Comparison of ENCODE assay signal across 9 mouse cellular contexts in the genomic region with DNA sequence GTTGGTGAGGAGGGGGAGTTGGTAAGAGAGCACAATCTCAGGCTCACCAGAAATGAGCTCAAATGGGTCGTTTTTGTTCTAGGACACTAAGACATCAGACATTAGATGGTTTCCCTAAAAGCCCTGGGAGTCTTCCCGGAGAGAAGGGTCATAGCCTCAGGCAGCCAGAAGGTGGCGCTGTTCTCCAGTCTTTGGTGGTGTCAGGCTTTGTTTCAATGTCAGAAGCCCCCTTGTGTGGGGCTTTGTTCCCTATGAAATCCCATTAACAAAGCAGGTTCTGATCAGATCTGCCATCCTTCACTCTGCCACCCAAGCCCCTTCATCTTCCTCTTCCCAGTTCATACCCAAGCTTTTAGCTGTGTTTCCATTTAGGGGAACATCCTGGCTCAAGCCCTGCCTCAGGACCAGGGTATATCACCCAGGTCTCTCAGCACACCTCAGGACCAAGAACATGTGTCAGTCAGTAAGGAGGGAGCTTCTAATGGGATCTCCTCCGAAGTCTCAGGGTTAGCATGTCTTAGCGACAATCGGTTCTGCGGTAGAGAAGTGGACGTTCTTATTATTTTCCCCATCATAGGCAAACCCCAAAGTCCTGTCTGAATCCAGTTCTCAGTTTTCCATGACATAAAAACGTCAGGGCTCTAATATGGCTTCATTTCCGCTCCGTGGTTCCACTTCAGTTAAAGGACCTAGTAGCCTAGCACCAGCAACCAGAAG. TPM values are rescaled to one million over a fixed set of nuclear protein-coding genes. Genes with fewer than 3 reads are reported as not detected.
DNase-seq lines count a peak whose midpoint lies in the region; ATAC-seq and TF ChIP-seq lines count a peak whose summit lies in the region.
"Had no signal": no experiment of that assay in that cellular context is flagged by ENCODE, and none has a peak within 500 bp of the region (broad histone marks: within the 10 kb centered on the region; RNA-seq: fewer than 3 reads in every experiment).

No protein-coding gene starts in this region.

- ATAC-seq in Patski: no peak
- ATAC-seq in forebrain, embryonic 14.5 days: peak; percentile 62
- ATAC-seq in hindbrain, embryonic 13.5 days (ENCODE audit: low FRiP score): peak; percentile 49
- ATAC-seq in midbrain, embryonic 11.5 days (ENCODE audit: low FRiP score): peak; percentile 43
- ATAC-seq in erythroid progenitor cell, adult 5-6 weeks (replicated peaks; ENCODE audit: low FRiP score, poor library complexity, severe bottlenecking): no peak

- peak overlapping the region; percentile 92 for H3K27ac ChIP-seq in forebrain, embryonic 14.5 days (ENCODE audit: low read depth, low read length)
- peak overlapping the region; percentile 91 for H3K27ac ChIP-seq in hindbrain, embryonic 13.5 days
- peak overlapping the region; percentile 92 for H3K27ac ChIP-seq in midbrain, embryonic 11.5 days (ENCODE audit: low read depth, low read length)
- no peak overlapping the region for H3K27ac ChIP-seq in small intestine, adult 2 months (ENCODE audit: insufficient read depth, low read depth, low read length)

- H3K4me1 ChIP-seq in forebrain, embryonic 14.5 days (ENCODE audit: control insufficient read depth, insufficient read depth, low read length): peaks cover 36% of the 10 kb centered on the region
- peaks cover 49% of the 10 kb centered on the region for H3K4me1 ChIP-seq in hindbrain, embryonic 13.5 days (replicated peaks)
- H3K4me1 ChIP-seq in midbrain, embryonic 11.5 days (ENCODE audit: control insufficient read depth, insufficient read depth, low read length): peaks cover 33% of the 10 kb centered on the region
- no peaks in the 10 kb centered on the region for H3K4me1 ChIP-seq in small intestine, adult 2 months (ENCODE audit: control insufficient read depth, insufficient read depth, insufficient read length, low read length)

- no peak for DNase-seq in Patski (ENCODE audit: low read depth, low spot score)
- DNase-seq in c-Kit-positive CD71-positive TER-119-positive erythroid progenitor cells, embryonic 14.5 days (ENCODE audit: low spot score): peak; percentile 50
- peak; percentile 97 for DNase-seq in forebrain, embryonic 14.5 days (ENCODE audit: low spot score)
- DNase-seq in left cerebral cortex, adult 8-10 months (ENCODE audit: low spot score in 2 of 2): peak; percentile 44 to 66
- DNase-seq in midbrain, embryonic 11.5 days (ENCODE audit: low spot score, missing footprints): peak; percentile 98

- no peaks in the 10 kb centered on the region for H3K9me3 ChIP-seq in forebrain, embryonic 14.5 days (replicated peaks; ENCODE audit: control insufficient read depth, low read length)
- no peaks in the 10 kb centered on the region for H3K9me3 ChIP-seq in hindbrain, embryonic 13.5 days
- no peaks in the 10 kb centered on the region for H3K9me3 ChIP-seq in midbrain, embryonic 11.5 days (ENCODE audit: control insufficient read depth, low read length)
- H3K9me3 ChIP-seq: megakaryocyte, embryonic 14.5 days had no signal

- H3K4me2 ChIP-seq in forebrain, embryonic 14.5 days (ENCODE audit: low read length): no peak overlapping the region
- H3K4me2 ChIP-seq in hindbrain, embryonic 13.5 days: no peak overlapping the region
- H3K4me2 ChIP-seq in midbrain, embryonic 11.5 days: no peak overlapping the region

- TF ChIP-seq POLR2A in small intestine, adult 2 months (IDR thresholded peaks at IDR 0.05; ENCODE audit: low read depth, low read length): no peak

- TF ChIP-seq CTCF in Patski (IDR thresholded peaks at IDR 0.05): peak; percentile 95
- peak; percentile 98; the same call in 1 of the 2 replicates for TF ChIP-seq CTCF in small intestine, adult 2 months (IDR thresholded peaks at IDR 0.05; ENCODE audit: extremely low read depth, insufficient read length, insufficient replicate concordance, low read depth, low read length)

- POLR2A ChIA-PET in Patski (lab: Charles Lee): interaction anchor here (1.3 kb wide), 1 partner anchor 116 kb away, joined by 3 read pairs; no protein-coding TSS in a partner anchor

- no peaks in the 10 kb centered on the region for H3K27me3 ChIP-seq in Patski
- no peaks in the 10 kb centered on the region for H3K27me3 ChIP-seq in forebrain, embryonic 14.5 days (replicated peaks; ENCODE audit: control insufficient read depth, insufficient read depth, low read length)
- no peaks in the 10 kb centered on the region for H3K27me3 ChIP-seq in hindbrain, embryonic 13.5 days
- H3K27me3 ChIP-seq in midbrain, embryonic 11.5 days (ENCODE audit: control insufficient read depth, insufficient read depth, low read length): no peaks in the 10 kb centered on the region
- H3K27me3 ChIP-seq in small intestine, adult 2 months (ENCODE audit: control insufficient read depth, insufficient read depth, low read length): no peaks in the 10 kb centered on the region

- 31% methylated on average over 11 of the region's 11 CpGs for WGBS in forebrain, embryonic 14.5 days
- WGBS in hindbrain, embryonic 13.5 days: 36% methylated on average over 11 of the region's 11 CpGs
- WGBS in midbrain, embryonic 11.5 days: 35% methylated on average over 11 of the region's 11 CpGs
- 52% methylated on average over 11 of the region's 11 CpGs for WGBS in small intestine, adult 2 months

- in situ Hi-C loops in Patski (cut with MboI; ENCODE audit: low pct_unique_long_range_greater_than_20kb): loop anchor here (5.0 kb wide), 2 partner anchors 121 to 231 kb away; a partner anchor contains a TSS

- peak overlapping the region; percentile 68 for H3K9ac ChIP-seq in forebrain, embryonic 14.5 days (ENCODE audit: low read length)
- peak overlapping the region; percentile 65 for H3K9ac ChIP-seq in hindbrain, embryonic 13.5 days
- H3K9ac ChIP-seq in midbrain, embryonic 11.5 days (ENCODE audit: low read length): peak overlapping the region; percentile 64

- CTCF ChIA-PET in Patski (lab: Charles Lee): interaction anchor here (0.6 to 3.0 kb wide), 20 partner anchors 9 to 240 kb away, joined by 3 to 24 read pairs (median 4); a partner anchor contains a TSS

- no peaks in the 10 kb centered on the region for H3K36me3 ChIP-seq in forebrain, embryonic 14.5 days (ENCODE audit: control insufficient read depth, insufficient read depth, low read length)
- H3K36me3 ChIP-seq in hindbrain, embryonic 13.5 days: no peaks in the 10 kb centered on the region
- no peaks in the 10 kb centered on the region for H3K36me3 ChIP-seq in midbrain, embryonic 11.5 days (ENCODE audit: control insufficient read depth, insufficient read depth, low read length)
- no peaks in the 10 kb centered on the region for H3K36me3 ChIP-seq in small intestine, adult 2 months (ENCODE audit: control insufficient read depth, insufficient read depth, low read length)

- no peak overlapping the region for H3K4me3 ChIP-seq in forebrain, embryonic 14.5 days (ENCODE audit: low read depth, low read length)
- no peak overlapping the region for H3K4me3 ChIP-seq in hindbrain, embryonic 13.5 days
- no peak overlapping the region for H3K4me3 ChIP-seq in midbrain, embryonic 11.5 days (ENCODE audit: low read depth, low read length)
- H3K4me3 ChIP-seq in small intestine, adult 2 months (ENCODE audit: low read depth, low read length): no peak overlapping the region
- H3K4me3 ChIP-seq: megakaryocyte, embryonic 14.5 days had no signal

RNA-seq across cellular contexts. Expression of a gene that starts 5.6 kb away (rescaled TPM):
- polyA plus RNA-seq in Patski (2021): not detected
- 1.1 and 2.5 TPM in 2 replicates for polyA plus RNA-seq in forebrain, embryonic 14.5 days (2014; fragmentation: Nextera tagmentation; extraction: Ambion mirVana)
- 0.48 and 1.1 TPM in 2 replicates for polyA plus RNA-seq in hindbrain, embryonic 13.5 days (2015; fragmentation: Nextera tagmentation; extraction: Ambion mirVana)
- under 1 TPM in 1 of 4 experiments, not detected in 3; 0.83 TPM for total RNA-seq in left cerebral cortex, adult 8-10 months (2022)
- polyA plus RNA-seq in midbrain, embryonic 11.5 days (2014; fragmentation: Nextera tagmentation; extraction: Ambion mirVana): 0.48 and 1.6 TPM in 2 replicates
- 0.33 TPM in 1 of 2 replicates, not detected in the other for polyA plus RNA-seq in small intestine, adult 2 months (2012; rRNA removed)
- not detected in 2 replicates for total RNA-seq in erythroid progenitor cell, adult 5-6 weeks (2015; ENCODE audit: low replicate concordance)
- not detected in 2 replicates for total RNA-seq in erythroid progenitor cell, adult 5-6 weeks (2017; ENCODE audit: low replicate concordance)

RNA-seq across cellular contexts. Expression of a gene that starts 25.7 kb away (rescaled TPM):
- 63.9 TPM for polyA plus RNA-seq in Patski (2021)
- 72.7 and 78.5 TPM in 2 replicates for polyA plus RNA-seq in forebrain, embryonic 14.5 days (2014; fragmentation: Nextera tagmentation; extraction: Ambion mirVana)
- 91.7 and 95.8 TPM in 2 replicates for polyA plus RNA-seq in hindbrain, embryonic 13.5 days (2015; fragmentation: Nextera tagmentation; extraction: Ambion mirVana)
- 10 to 100 TPM; 60.3 to 66.1 (median 63.8) TPM for total RNA-seq in left cerebral cortex, adult 8-10 months (2022)
- polyA plus RNA-seq in midbrain, embryonic 11.5 days (2014; fragmentation: Nextera tagmentation; extraction: Ambion mirVana): 34.7 and 35.9 TPM in 2 replicates
- 20.1 and 47.5 TPM in 2 replicates for polyA plus RNA-seq in small intestine, adult 2 months (2012; rRNA removed)
- total RNA-seq in erythroid progenitor cell, adult 5-6 weeks (2015; ENCODE audit: low replicate concordance): 15.9 and 26.0 TPM in 2 replicates
- total RNA-seq in erythroid progenitor cell, adult 5-6 weeks (2017; ENCODE audit: low replicate concordance): 3.3 and 9.4 TPM in 2 replicates

Comparison
In these comparisons a context has a peak if more than half of its experiments do, and no peak if none do; other contexts are left out.
1. ATAC-seq: peak in forebrain, embryonic 14.5 days (single experiment), hindbrain, embryonic 13.5 days (single experiment) and midbrain, embryonic 11.5 days (single experiment); none in Patski (single experiment) and erythroid progenitor cell, adult 5-6 weeks (single experiment).
2. Peak in every context shown above with its lines, with median percentiles within 50 percentile points of each other: H3K9ac ChIP-seq.